In the genomic region with DNA sequence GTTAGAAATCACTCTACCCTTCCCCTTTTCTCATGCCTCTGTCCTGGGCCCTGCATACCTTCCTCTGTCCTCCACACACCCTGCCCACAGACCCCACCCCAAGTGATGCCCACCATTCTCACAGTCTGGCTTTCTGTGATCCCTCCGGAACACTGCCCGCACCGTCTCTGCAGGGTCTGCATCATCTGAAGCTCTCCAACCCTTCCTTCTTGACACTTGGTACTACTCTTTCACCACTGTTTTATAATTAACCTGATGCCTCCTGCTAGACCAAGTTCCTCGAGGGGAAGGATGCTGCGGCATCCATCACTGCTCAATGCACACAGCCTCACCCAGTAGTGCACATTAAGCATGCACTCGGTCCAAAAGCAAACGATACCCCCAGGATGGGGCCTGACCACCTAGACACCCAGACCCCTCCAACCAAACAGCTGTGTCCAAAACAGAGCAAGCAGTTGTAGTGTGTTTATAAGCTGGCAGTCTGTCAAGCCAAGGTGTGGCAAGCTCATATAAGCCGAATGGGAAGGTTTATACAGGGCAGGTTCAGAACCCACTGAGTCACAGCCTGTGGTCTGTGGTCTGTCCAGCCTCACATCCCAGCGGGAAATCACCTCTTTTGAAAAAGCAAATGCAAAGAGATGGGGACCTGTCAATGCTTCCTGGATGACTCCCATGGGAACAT, we compare ENCODE assay signal across 11 mouse cellular contexts.
DNase-seq lines count a peak whose midpoint lies in the region; ATAC-seq lines count a peak whose summit lies in the region.
"Had no signal": no experiment of that assay in that cellular context is flagged by ENCODE, and none has a peak within 500 bp of the region (broad histone marks: within the 10 kb centered on the region; RNA-seq: fewer than 3 reads in every experiment).

No protein-coding gene starts in this region.

- DNase-seq in hindbrain, embryonic 10.5 days (ENCODE audit: low spot score) = no peak
- no peak for DNase-seq in lung, postnatal 14 days
- DNase-seq in cerebellum, adult 9-10 months = peak; percentile 58
- peak; percentile 58 for DNase-seq in lung, postnatal 36 days
- no peak for DNase-seq in testis, postnatal 14 days (ENCODE audit: low spot score)
- DNase-seq: forebrain, postnatal 0 days had no signal

- H3K4me3 ChIP-seq in hindbrain, embryonic 10.5 days = no peak overlapping the region
- no peak overlapping the region for H3K4me3 ChIP-seq in hindbrain, embryonic 16.5 days (ENCODE audit: low read length)
- H3K4me3 ChIP-seq in lung, embryonic 15.5 days = no peak overlapping the region
- H3K4me3 ChIP-seq: midbrain, embryonic 12.5 days had no signal

- H3K27ac ChIP-seq in hindbrain, embryonic 10.5 days = peak overlapping the region; percentile 50
- H3K27ac ChIP-seq in hindbrain, embryonic 16.5 days (ENCODE audit: low read depth, low read length) = no peak overlapping the region
- peak overlapping the region; percentile 83 for H3K27ac ChIP-seq in lung, embryonic 15.5 days
- H3K27ac ChIP-seq: liver, embryonic 14.5 days; midbrain, embryonic 12.5 days had no signal

- ATAC-seq in hindbrain, embryonic 16.5 days = no peak
- no peak for ATAC-seq in lung, embryonic 15.5 days (ENCODE audit: borderline replicate concordance, extremely low read depth, low FRiP score, low TSS enrichment)
- ATAC-seq: forebrain, postnatal 0 days had no signal

- no peak overlapping the region for H3K4me2 ChIP-seq in hindbrain, embryonic 16.5 days (ENCODE audit: low read length)
- H3K4me2 ChIP-seq in lung, embryonic 15.5 days = no peak overlapping the region
- H3K4me2 ChIP-seq: midbrain, embryonic 12.5 days had no signal

- WGBS in hindbrain, embryonic 10.5 days = 90% methylated on average over 9 of the region's 9 CpGs
- 75% methylated on average over 9 of the region's 9 CpGs for WGBS in hindbrain, embryonic 16.5 days
- WGBS in lung, embryonic 15.5 days = 74% methylated on average over 9 of the region's 9 CpGs

- peaks cover 77% of the 10 kb centered on the region for H3K4me1 ChIP-seq in hindbrain, embryonic 10.5 days (replicated peaks)
- peaks cover 47% of the 10 kb centered on the region for H3K4me1 ChIP-seq in hindbrain, embryonic 16.5 days (ENCODE audit: control insufficient read depth, insufficient read depth, low read depth, low read length)
- H3K4me1 ChIP-seq in lung, embryonic 15.5 days = peaks cover 76% of the 10 kb centered on the region

- peaks cover 28% of the 10 kb centered on the region for H3K36me3 ChIP-seq in hindbrain, embryonic 10.5 days
- no peaks in the 10 kb centered on the region for H3K36me3 ChIP-seq in hindbrain, embryonic 16.5 days (ENCODE audit: control insufficient read depth, insufficient read depth, low read length)
- H3K36me3 ChIP-seq in lung, embryonic 15.5 days = no peaks in the 10 kb centered on the region
- H3K36me3 ChIP-seq: midbrain, embryonic 12.5 days had no signal

- H3K9ac ChIP-seq in hindbrain, embryonic 16.5 days (ENCODE audit: low read depth, low read length) = no peak overlapping the region
- no peak overlapping the region for H3K9ac ChIP-seq in lung, embryonic 15.5 days
- H3K9ac ChIP-seq: forebrain, postnatal 0 days; hindbrain, embryonic 14.5 days; liver, embryonic 14.5 days; midbrain, embryonic 12.5 days had no signal

- H3K9me3 ChIP-seq in hindbrain, embryonic 10.5 days = no peaks in the 10 kb centered on the region
- no peaks in the 10 kb centered on the region for H3K9me3 ChIP-seq in hindbrain, embryonic 16.5 days (ENCODE audit: control insufficient read depth, low read length)
- no peaks in the 10 kb centered on the region for H3K9me3 ChIP-seq in lung, embryonic 15.5 days
- H3K9me3 ChIP-seq: midbrain, embryonic 12.5 days had no signal

- no peaks in the 10 kb centered on the region for H3K27me3 ChIP-seq in hindbrain, embryonic 10.5 days (ENCODE audit: insufficient read depth, poor library complexity, severe bottlenecking)
- H3K27me3 ChIP-seq in hindbrain, embryonic 16.5 days (replicated peaks; ENCODE audit: control insufficient read depth, insufficient read depth, low read length) = no peaks in the 10 kb centered on the region
- peaks cover 6% of the 10 kb centered on the region; the same call in 1 of the 2 replicates for H3K27me3 ChIP-seq in lung, embryonic 15.5 days
- H3K27me3 ChIP-seq: midbrain, embryonic 12.5 days had no signal

Comparison
In these comparisons a context has a peak if more than half of its experiments do, and no peak if none do; other contexts are left out.
1. DNase-seq: peak in cerebellum, adult 9-10 months (single experiment) and lung, postnatal 36 days (single experiment); none in hindbrain, embryonic 10.5 days (single experiment), lung, postnatal 14 days (single experiment) and testis, postnatal 14 days (single experiment).